Mouse (Mus musculus) 416B (cell line): Measurements from ENCODE around the gene a.

Source experiments
- DNase-seq: peaks from one replicate; pipeline ENCODE4 v3.0.0; 2011; ENCODE audit warnings: low read depth

a gene

DNA sequence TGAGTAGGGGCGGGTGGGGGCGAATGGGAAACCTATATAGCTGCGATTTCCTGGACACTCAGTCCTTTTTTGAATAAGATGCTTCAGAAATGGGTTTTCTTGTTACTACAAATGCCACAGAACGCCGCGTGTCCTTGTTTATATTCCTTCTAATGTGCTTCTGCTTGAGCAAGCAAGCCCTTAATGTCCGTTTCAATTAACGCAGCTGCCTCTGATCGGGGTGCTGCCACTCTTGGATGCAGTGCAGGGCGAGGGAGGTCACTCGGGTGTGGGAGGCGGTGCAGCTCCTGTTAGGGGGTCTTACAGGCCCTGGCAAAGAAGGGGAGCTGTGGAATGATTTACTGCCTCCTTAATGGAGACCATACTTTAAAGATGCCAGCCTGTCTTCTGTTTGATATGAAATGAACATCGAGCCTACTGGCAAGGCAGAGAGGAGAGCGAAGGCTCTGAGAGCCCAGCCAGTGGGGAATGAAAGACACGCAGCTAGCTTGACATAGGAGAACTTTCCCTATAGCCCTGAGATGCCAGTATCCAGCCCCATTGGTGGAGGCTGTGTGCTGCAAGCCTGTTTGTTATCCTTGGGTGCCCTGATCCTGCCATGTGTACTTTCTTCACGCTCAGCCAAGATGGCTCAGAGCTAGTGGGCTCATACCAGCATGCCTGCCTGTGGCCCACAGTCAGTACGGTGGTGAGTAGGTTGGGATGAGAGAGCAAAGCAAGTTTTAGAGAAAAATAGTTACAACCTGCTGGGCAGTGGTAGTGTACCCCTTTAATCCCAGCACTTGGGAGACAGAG lies 8.1 kb upstream of the a start:
- DNase-seq: no peak

DNA sequence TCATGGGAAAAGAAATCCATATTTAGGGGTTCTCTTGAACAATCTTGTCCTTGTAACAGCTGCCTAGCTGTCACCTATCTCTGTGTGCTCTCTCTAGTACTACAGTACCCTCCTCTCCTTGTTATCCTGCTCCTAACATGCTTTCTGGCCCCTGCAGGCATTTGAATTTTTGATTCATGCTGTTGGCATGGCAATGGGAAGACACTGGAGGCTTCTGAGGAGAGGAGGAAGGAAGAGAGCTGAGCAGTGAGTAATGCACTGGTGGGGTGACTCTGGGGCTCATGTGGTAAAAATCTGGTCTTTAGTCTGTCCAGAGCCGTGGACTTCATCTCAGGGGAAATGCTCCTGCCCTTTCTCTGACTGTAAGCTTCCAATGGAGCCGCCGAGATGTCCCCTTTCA lies 5.9 kb upstream of the a start:
- peak; percentile 50 for DNase-seq

DNA sequence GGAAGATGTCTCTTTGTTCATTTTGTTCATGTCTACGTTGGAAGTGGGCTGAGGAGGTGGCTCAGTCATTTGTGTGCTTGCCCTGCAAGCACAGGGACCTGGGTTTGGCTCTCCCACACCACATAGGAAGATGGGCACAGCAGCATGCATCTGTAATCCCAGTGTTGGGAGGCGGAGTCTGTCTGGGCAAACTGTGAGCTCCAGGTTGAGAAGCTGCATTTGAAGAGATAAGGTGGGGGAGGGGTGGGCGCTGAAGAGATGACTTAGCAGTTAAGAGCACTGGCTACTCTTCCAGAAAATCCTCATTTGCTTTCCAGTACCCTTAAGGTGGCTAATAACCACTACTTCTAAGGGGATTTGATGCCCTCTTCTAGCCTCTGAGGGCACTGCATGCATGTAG lies 5.0 kb upstream of the a start:
- peak; percentile 35 for DNase-seq

DNA sequence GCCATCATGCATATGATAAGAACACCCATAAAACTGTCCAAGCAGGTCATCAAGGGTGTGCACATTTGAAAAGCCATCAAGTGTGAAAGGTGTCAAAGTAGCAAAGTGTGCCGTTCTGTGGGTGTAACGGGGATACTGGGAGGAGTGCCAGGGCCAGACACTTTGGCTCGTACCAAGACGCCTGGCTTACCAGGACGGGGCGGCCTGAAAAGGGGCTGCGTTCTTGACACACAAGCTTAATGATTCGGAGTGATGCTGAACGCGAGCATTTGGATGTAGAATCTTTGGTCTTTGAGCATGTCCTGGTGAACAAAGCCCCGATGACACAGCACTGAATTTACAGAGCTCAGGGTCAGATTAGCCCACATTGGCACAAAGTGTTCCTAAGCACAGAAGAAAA lies 4.4 kb upstream of the a start:
- no peak for DNase-seq

GRCm38 (mm10) chr2:154789381-154789780 lies 1.8 kb upstream of the a start:
- DNase-seq: no peak

GRCm38 (mm10) chr2:154789977-154790655 lies 1.1 kb upstream of the a start:
- no peak for DNase-seq

- DNase-seq: peak; percentile 54
Observed at GRCm38 (mm10) chr2:154791661-154792642, 750 bp downstream of the a start.

- no peak for DNase-seq
Observed at GRCm38 (mm10) chr2:154803372-154803771, 12.2 kb downstream of the a start.

GRCm38 (mm10) chr2:154803845-154804244 lies 12.6 kb downstream of the a start:
- DNase-seq: no peak

- no peak for DNase-seq
Observed at GRCm38 (mm10) chr2:154807689-154808088, 16.5 kb downstream of the a start.

- DNase-seq: no peak
Observed at GRCm38 (mm10) chr2:154809107-154809762, 18.0 kb downstream of the a start.

GRCm38 (mm10) chr2:154810821-154811220 lies 19.6 kb downstream of the a start:
- no peak for DNase-seq

GRCm38 (mm10) chr2:154813426-154813825 lies 22.2 kb downstream of the a start:
- DNase-seq: no peak

DNA sequence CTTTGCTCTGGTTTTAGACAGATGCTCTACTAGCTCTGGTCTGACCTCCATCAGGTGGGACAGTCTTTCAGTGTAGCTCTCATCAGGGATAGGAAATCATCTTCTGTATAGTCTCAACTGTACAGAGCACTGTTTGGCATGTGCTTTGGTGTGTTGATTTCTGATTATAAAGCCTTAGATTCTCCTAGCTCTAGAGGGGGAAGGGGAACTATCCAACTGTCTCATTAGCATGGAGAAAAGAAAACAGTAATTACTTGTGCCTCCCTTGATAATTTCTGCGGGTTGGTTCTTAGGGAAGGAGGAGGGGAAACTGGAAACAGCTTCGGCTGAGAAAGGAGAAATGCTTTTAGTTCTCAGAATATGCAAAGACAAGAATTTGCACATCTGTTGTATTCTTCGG lies 25.9 kb downstream of the a start:
- no peak for DNase-seq

- peak; percentile 47 for DNase-seq
Observed at GRCm38 (mm10) chr2:154817788-154818187, 26.6 kb downstream of the a start.

DNA sequence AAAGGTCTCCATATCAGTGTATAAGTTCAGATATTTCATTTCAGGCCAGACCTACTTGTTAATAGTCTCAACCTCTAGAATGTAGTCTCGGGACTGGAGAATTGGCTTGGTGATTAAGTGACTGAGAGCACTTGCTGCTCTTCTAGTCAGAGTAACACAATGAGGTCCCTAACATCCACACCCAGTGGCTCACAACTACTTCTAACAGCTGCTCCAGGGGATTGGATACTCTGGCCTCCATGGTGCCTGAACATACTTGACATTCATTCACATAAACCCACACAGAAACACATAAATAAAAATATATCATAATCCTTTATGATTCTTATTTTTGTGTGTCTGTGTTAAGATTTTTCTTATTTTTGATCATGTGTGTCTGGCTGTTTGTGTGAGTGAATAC lies 27.4 kb downstream of the a start:
- no peak for DNase-seq

- no peak for DNase-seq
Observed at GRCm38 (mm10) chr2:154820346-154820745, 29.1 kb downstream of the a start.

GRCm38 (mm10) chr2:154826054-154826538 lies 34.9 kb downstream of the a start:
- no peak for DNase-seq

DNA sequence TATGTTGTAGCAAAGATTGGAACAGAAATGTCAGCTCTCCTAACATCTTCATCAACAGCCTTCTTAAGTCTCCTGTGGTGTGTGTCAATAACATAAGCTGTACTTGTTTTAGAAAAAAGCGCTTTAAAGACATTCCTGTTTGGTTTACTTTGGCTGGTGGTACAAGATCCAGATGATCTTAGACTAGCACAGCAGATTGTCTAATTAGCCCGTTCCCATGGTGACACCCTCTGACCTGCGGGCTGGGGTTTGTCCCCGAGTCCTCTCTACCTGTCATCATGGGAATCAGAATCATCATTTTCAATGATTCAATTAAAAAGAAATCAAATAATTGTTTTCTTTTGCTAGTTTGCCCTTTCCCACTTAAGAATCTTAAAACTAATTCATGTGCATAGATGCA lies 36.3 kb downstream of the a start:
- no peak for DNase-seq

DNA sequence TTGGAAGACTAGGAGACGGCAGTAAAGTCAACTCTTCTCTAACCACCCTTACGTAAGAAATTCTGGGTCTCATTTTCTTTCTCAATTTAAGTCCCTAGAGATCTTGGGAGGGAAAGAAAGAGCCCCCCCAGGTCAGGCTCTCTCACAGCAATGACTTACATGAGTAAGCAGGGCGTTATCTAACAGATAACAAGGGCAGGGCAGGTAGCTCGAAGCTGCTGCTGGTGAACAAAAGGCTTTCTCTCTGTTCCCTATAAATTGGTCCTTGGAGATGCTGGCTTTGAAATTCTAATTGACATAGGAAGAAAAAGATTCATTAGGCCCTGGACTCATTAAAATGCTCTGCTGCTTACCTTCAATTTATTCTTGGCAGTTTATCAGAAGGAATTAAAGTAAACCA lies 41.3 kb downstream of the a start:
- DNase-seq: no peak

DNA sequence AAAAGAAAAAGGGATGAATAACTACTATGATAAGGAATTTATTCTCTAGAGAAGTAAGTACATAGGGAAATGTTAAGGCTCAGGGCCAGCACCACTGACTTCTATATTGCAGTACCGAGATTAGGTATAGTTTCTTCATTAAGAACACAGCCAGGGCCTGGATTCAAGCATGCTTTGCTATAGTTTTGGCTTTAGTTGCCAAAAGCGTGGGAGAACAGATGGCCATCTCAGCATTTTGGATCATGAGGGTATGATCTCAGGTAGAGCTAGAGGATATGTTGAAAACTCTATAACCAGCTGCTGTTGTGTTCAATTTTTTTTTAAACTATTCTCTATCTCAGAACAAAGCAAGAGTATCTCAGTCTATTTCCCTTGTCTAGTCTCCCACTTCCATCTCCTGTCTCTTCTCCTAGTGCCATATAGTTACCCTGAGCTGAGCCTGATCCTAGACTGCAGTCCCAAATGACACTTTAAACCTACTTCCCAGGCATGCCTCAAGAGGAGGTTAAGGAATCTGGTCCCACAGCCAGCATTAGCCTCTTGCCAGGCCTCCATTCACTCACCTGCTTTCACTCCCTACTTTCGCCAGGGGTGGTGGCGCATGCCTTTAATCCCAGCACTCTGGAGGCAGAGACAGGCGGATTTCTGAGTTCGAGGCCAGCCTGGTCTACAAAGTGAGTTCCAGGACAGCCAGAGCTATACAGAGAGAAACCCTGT lies 43.1 kb downstream of the a start:
- DNase-seq: no peak
